Mouse (Mus musculus): ENCODE results near the gene Pld3. TPM values are rescaled to one million over a fixed set of nuclear protein-coding genes. Genes with fewer than 3 reads are reported as not detected.

Gene Pld3
- total RNA-seq, 1 experiment from 2014 or later, result 20.7 TPM

GRCm38 (mm10) chr7:27574124-27574880, 21.3 kb upstream of the Pld3 start:
- peak; percentile 7; the same call in 1 of the 2 replicates for ATAC-seq (ENCODE audit: extremely low read depth, insufficient number of reproducible peaks, low FRiP score, poor library complexity, severe bottlenecking)

- no peak for ATAC-seq (ENCODE audit: extremely low read depth, insufficient number of reproducible peaks, low FRiP score, poor library complexity, severe bottlenecking)
Observed at GRCm38 (mm10) chr7:27572133-27572532, 19.1 kb upstream of the Pld3 start.

- no peak for ATAC-seq (ENCODE audit: extremely low read depth, insufficient number of reproducible peaks, low FRiP score, poor library complexity, severe bottlenecking)
Observed at GRCm38 (mm10) chr7:27569580-27570224, 16.7 kb upstream of the Pld3 start.

- no peak for ATAC-seq (ENCODE audit: extremely low read depth, insufficient number of reproducible peaks, low FRiP score, poor library complexity, severe bottlenecking)
Observed at GRCm38 (mm10) chr7:27560978-27561377, 8.0 kb upstream of the Pld3 start.

- ATAC-seq (ENCODE audit: extremely low read depth, insufficient number of reproducible peaks, low FRiP score, poor library complexity, severe bottlenecking), result no peak
Observed at GRCm38 (mm10) chr7:27560291-27560887, 7.4 kb upstream of the Pld3 start.

GRCm38 (mm10) chr7:27552070-27552469, 948 bp downstream of the Pld3 start:
- no peak for ATAC-seq (ENCODE audit: extremely low read depth, insufficient number of reproducible peaks, low FRiP score, poor library complexity, severe bottlenecking)

GRCm38 (mm10) chr7:27549597-27549996, 3.4 kb downstream of the Pld3 start:
- no peak for ATAC-seq (ENCODE audit: extremely low read depth, insufficient number of reproducible peaks, low FRiP score, poor library complexity, severe bottlenecking)

- peak; percentile 84 for ATAC-seq (ENCODE audit: extremely low read depth, insufficient number of reproducible peaks, low FRiP score, poor library complexity, severe bottlenecking)
Observed at GRCm38 (mm10) chr7:27544675-27545370, 8.2 kb downstream of the Pld3 start.

GRCm38 (mm10) chr7:27543851-27544250, 9.2 kb downstream of the Pld3 start:
- no peak for ATAC-seq (ENCODE audit: extremely low read depth, insufficient number of reproducible peaks, low FRiP score, poor library complexity, severe bottlenecking)

GRCm38 (mm10) chr7:27543065-27543464, 10.0 kb downstream of the Pld3 start:
- no peak for ATAC-seq (ENCODE audit: extremely low read depth, insufficient number of reproducible peaks, low FRiP score, poor library complexity, severe bottlenecking)

GRCm38 (mm10) chr7:27542392-27543033, 10.5 kb downstream of the Pld3 start:
- ATAC-seq (ENCODE audit: extremely low read depth, insufficient number of reproducible peaks, low FRiP score, poor library complexity, severe bottlenecking), result peak; percentile 49

GRCm38 (mm10) chr7:27541922-27542321, 11.1 kb downstream of the Pld3 start:
- no peak for ATAC-seq (ENCODE audit: extremely low read depth, insufficient number of reproducible peaks, low FRiP score, poor library complexity, severe bottlenecking)

GRCm38 (mm10) chr7:27541431-27541830, 11.6 kb downstream of the Pld3 start:
- peak; percentile 75 for ATAC-seq (ENCODE audit: extremely low read depth, insufficient number of reproducible peaks, low FRiP score, poor library complexity, severe bottlenecking)

GRCm38 (mm10) chr7:27540935-27541334, 12.1 kb downstream of the Pld3 start:
- no peak for ATAC-seq (ENCODE audit: extremely low read depth, insufficient number of reproducible peaks, low FRiP score, poor library complexity, severe bottlenecking)

- no peak for ATAC-seq (ENCODE audit: extremely low read depth, insufficient number of reproducible peaks, low FRiP score, poor library complexity, severe bottlenecking)
Observed at GRCm38 (mm10) chr7:27540521-27540920, 12.5 kb downstream of the Pld3 start.

GRCm38 (mm10) chr7:27538797-27539196, 14.2 kb downstream of the Pld3 start:
- no peak for ATAC-seq (ENCODE audit: extremely low read depth, insufficient number of reproducible peaks, low FRiP score, poor library complexity, severe bottlenecking)

- ATAC-seq (ENCODE audit: extremely low read depth, insufficient number of reproducible peaks, low FRiP score, poor library complexity, severe bottlenecking), result no peak
Observed at GRCm38 (mm10) chr7:27537998-27538397, 15.0 kb downstream of the Pld3 start.

- ATAC-seq (ENCODE audit: extremely low read depth, insufficient number of reproducible peaks, low FRiP score, poor library complexity, severe bottlenecking), result no peak
Observed at GRCm38 (mm10) chr7:27536618-27537017, 16.4 kb downstream of the Pld3 start.

- ATAC-seq (ENCODE audit: extremely low read depth, insufficient number of reproducible peaks, low FRiP score, poor library complexity, severe bottlenecking), result no peak
Observed at GRCm38 (mm10) chr7:27535386-27535785, 17.6 kb downstream of the Pld3 start.
